Mouse (Mus musculus): Measurements from ENCODE around the gene Mfsd4b4. TPM values are rescaled to one million over a fixed set of nuclear protein-coding genes. Genes with fewer than 3 reads are reported as not detected.

The Mfsd4b4 gene
- total and polyA plus RNA-seq, 3 experiments: 1.7 to 3.5 (median 2.1) TPM

DNA sequence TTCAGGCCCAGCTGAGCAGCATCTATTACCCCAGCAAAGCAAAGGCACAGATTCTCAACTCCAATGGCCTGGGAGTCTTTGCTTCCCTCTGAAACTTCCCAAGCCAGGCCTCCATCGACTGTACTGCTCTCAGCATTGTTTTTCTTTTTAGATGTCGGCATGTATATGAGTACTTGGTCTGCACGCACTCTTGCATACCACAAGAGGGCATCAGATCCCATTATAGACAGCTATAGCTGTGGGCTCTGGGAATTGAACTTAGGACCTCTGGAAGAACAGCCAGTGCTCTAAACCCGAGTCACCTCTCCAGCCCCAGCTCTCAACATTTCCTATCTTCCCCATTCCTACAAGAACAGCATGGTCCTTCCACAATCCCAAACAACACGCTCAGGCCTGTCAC is 2.5 kb downstream of the Mfsd4b4 start:
- dilution Hi-C loops (cut with MboI; ENCODE audit: extremely low pct_ligation_motif_present, extremely low pct_unique_long_range_greater_than_20kb, low sequenced_read_pairs): no loop called here
- in situ Hi-C loops (cut with MboI; ENCODE audit: low pct_ligation_motif_present, low pct_unique_long_range_greater_than_20kb, low sequenced_read_pairs): no loop called here
- Histone ChIP-seq H3K9me3 (replicated peaks; ENCODE audit: low read length) (no peaks in the 10 kb centered on the region), H3K4me1 (ENCODE audit: control insufficient read depth in 1 of 2, insufficient read depth in 2 of 2) (peaks cover 5 to 30% of the 10 kb centered on the region in 2 experiments), H3K27ac (ENCODE audit: insufficient read depth, low read depth) (no peak overlapping the region), H3K9ac (ENCODE audit: insufficient read depth, low read depth) (no peak overlapping the region), H3K36me3 (replicated peaks in 1 of 2; ENCODE audit: control insufficient read depth in 1 of 2, insufficient read depth in 1 of 2, low read length in 1 of 2) (peaks cover 0 to under 1% of the 10 kb centered on the region in 2 experiments), H3K4me2 (ENCODE audit: insufficient read depth, low read depth, poor library complexity, severe bottlenecking) (no peak overlapping the region), H3K27me3 (replicated peaks) (no peaks in the 10 kb centered on the region), H3K4me3 (replicated peaks in 1 of 3; ENCODE audit: low read depth in 2 of 3, low read length in 2 of 3, poor library complexity in 1 of 3) (no peak overlapping the region), H3K79me2 (replicated peaks; ENCODE audit: control insufficient read depth, extremely low read depth, insufficient read depth, poor library complexity, severe bottlenecking) (no peaks in the 10 kb centered on the region)
- no peak for DNase-seq (ENCODE audit: extremely low read depth)
- no peak for TF ChIP-seq KAT2A (IDR thresholded peaks at IDR 0.05; ENCODE audit: insufficient replicate concordance, low read length)
- TF ChIP-seq BHLHE40 (IDR thresholded peaks at IDR 0.05; ENCODE audit: low read depth, low read length): no peak
- peak; percentile 38 for TF ChIP-seq SMC3 (IDR thresholded peaks at IDR 0.05; ENCODE audit: low read depth, low read length)
- no peak for TF ChIP-seq ZC3H11A (IDR thresholded peaks at IDR 0.05; ENCODE audit: low read depth, low read length)
- TF ChIP-seq CHD2 (IDR thresholded peaks at IDR 0.05; ENCODE audit: low read length): no peak
- TF ChIP-seq TBP (conservative IDR thresholded peaks at IDR 0.05; ENCODE audit: low read depth, low read length): no peak
- TF ChIP-seq GABPA (IDR thresholded peaks at IDR 0.05; ENCODE audit: insufficient replicate concordance, low read depth, low read length): no peak
- TF ChIP-seq RAD21 (IDR thresholded peaks at IDR 0.05; ENCODE audit: low read depth, low read length): peak; percentile 35
- no peak for TF ChIP-seq JUN (IDR thresholded peaks at IDR 0.05; ENCODE audit: insufficient read depth, low read depth, low read length)
- TF ChIP-seq TCF12 (IDR thresholded peaks at IDR 0.05; ENCODE audit: low read depth, low read length): no peak
- peak; percentile 34 to 58; a peak in 3 of 4 replicates for TF ChIP-seq CTCF (conservative IDR thresholded peaks at IDR 0.05 in 1 of 2, IDR thresholded peaks at IDR 0.05 in 1 of 2; ENCODE audit: low read depth in 2 of 2, low read length in 2 of 2)

DNA sequence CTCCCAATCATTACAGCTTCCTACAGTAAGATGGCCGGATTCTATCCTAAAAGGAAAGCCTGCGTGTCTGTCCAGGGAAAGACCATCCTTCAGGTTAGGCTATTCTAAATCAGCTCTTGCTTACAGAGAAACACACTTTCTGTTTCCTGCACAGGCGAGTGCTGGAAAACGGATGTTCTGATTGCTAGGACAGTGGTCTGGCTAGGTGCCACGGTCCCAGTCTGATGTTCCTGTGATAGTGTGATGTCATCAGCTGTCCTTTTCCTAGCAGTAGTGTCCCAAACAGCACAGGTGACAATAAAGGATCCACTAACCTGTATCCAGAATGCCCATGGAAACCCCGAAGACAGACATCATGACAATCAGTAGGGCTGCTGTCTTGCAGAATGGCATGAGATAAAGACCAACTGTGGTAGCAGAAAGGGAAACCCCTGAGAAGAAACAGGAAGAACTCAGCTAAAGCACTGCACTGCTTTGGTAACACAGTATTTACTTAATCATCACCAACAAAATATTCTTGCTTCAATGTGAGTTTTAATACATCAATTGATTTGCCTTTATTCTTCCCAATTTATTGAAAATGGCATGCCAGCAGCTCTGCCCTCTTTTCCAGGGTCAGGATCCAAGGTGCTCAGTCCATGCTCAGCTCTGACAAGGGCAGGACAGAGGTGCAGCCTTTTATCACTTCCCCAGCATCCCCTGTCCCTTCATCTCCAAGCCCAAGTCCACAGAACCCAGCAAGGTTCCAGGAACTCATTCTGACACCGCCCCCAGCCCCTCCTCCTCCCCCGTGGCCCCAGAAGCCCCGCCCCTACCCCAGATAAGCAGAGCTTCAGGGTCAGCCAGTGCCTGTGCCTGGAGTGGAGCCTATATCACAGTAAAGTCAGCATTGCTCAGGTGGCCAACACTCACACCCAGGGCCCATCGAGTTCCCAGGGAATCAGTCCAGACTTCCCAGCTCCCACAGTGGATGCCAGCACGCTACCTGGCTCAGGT is 5.0 kb downstream of the Mfsd4b4 start:
- Histone ChIP-seq H3K4me2 (ENCODE audit: insufficient read depth, low read depth, poor library complexity, severe bottlenecking) (peak overlapping the region; percentile 21; the same call in 1 of the 2 replicates), H3K27ac (ENCODE audit: insufficient read depth, low read depth) (no peak overlapping the region), H3K4me3 (replicated peaks in 1 of 3; ENCODE audit: low read depth in 2 of 3, low read length in 2 of 3, poor library complexity in 1 of 3) (no peak overlapping the region), H3K27me3 (replicated peaks) (no peaks in the 10 kb centered on the region), H3K79me2 (replicated peaks; ENCODE audit: control insufficient read depth, extremely low read depth, insufficient read depth, poor library complexity, severe bottlenecking) (no peaks in the 10 kb centered on the region), H3K9ac (ENCODE audit: insufficient read depth, low read depth) (no peak overlapping the region), H3K4me1 (ENCODE audit: control insufficient read depth in 1 of 2, insufficient read depth in 2 of 2) (peaks cover 5 to 30% of the 10 kb centered on the region in 2 experiments), H3K36me3 (replicated peaks in 1 of 2; ENCODE audit: control insufficient read depth in 1 of 2, insufficient read depth in 1 of 2, low read length in 1 of 2) (peaks cover 0 to 2% of the 10 kb centered on the region in 2 experiments), H3K9me3 (replicated peaks; ENCODE audit: low read length) (no peaks in the 10 kb centered on the region)
- in situ Hi-C loops (cut with MboI; ENCODE audit: low pct_ligation_motif_present, low pct_unique_long_range_greater_than_20kb, low sequenced_read_pairs): no loop called here
- TF ChIP-seq ZNF384 (IDR thresholded peaks at IDR 0.05; ENCODE audit: low read depth, low read length): no peak
- TF ChIP-seq ETS1 (conservative IDR thresholded peaks at IDR 0.05; ENCODE audit: low read depth, low read length): no peak
- TF ChIP-seq MAZ (IDR thresholded peaks at IDR 0.05; ENCODE audit: low read depth, low read length): no peak
- no peak for TF ChIP-seq CHD2 (IDR thresholded peaks at IDR 0.05; ENCODE audit: low read length)
- no peak for TF ChIP-seq MEF2A (IDR thresholded peaks at IDR 0.05; ENCODE audit: borderline replicate concordance, low read depth, low read length)
- TF ChIP-seq NELFE (IDR thresholded peaks at IDR 0.05; ENCODE audit: low read depth, low read length): no peak
- TF ChIP-seq TCF12 (IDR thresholded peaks at IDR 0.05; ENCODE audit: low read depth, low read length): no peak
- no peak for TF ChIP-seq MXI1 (IDR thresholded peaks at IDR 0.05; ENCODE audit: low read depth, low read length)
- TF ChIP-seq EP300 (IDR thresholded peaks at IDR 0.05; ENCODE audit: low read length): no peak
- no peak for TF ChIP-seq NRF1 (IDR thresholded peaks at IDR 0.05; ENCODE audit: low read depth, low read length)
- TF ChIP-seq IRF4 (IDR thresholded peaks at IDR 0.05; ENCODE audit: low read depth, low read length): no peak
- TF ChIP-seq ZKSCAN1 (IDR thresholded peaks at IDR 0.05; ENCODE audit: borderline replicate concordance, low read depth, low read length): no peak
- TF ChIP-seq KAT2A (IDR thresholded peaks at IDR 0.05; ENCODE audit: insufficient replicate concordance, low read length): no peak
- TF ChIP-seq MYC (IDR thresholded peaks at IDR 0.05; ENCODE audit: low read depth, low read length): no peak
- no peak for TF ChIP-seq USF2 (conservative IDR thresholded peaks at IDR 0.05; ENCODE audit: low read depth, low read length)
- no peak for DNase-seq (ENCODE audit: extremely low read depth)
- dilution Hi-C loops (cut with MboI; ENCODE audit: extremely low pct_ligation_motif_present, extremely low pct_unique_long_range_greater_than_20kb, low sequenced_read_pairs): no loop called here

Measured in CH12.LX (cell line).